Mouse (Mus musculus): ENCODE measurements around the gene Ceacam19. TPM values are rescaled to one million over a fixed set of nuclear protein-coding genes. Genes with fewer than 3 reads are reported as not detected.
A peak's percentile ranks its signal among the peaks of the same experiment; 100 is the strongest.

The Ceacam19 gene
- polyA plus RNA-seq, 1 experiment from 2014 or later = not detected

DNA sequence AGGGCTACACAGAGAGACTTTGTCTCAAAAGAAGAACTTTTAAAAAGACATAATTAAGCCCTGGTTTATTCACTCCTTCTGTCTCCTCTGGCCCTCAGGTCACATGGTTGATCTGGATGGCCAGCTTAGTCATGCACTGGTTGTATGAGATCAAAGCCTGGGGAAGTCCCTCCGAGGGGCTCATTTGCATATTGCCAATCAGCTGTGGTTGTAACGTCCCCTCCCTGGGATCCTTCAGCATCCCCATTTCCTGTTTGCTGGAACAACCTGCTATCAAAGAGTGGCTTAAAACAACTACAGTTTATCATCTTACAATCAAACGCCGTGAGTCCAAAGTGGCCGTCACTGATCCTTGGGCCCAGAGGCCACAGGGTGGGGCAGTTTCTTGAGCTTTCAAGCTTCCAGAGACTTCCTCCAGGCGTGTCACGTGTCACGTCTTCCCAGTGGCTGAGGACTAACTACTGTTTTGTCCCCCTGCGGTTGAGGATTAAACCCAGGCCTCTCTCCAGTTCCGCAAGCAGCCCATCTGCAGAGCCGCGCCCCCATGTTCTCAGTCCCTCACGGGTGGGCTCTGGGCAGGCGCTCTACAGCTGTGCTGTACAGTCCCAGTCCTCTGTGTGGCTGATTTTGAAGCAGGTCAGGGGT is 10.9 kb downstream of the Ceacam19 start:
- Histone ChIP-seq H3K4me3 (replicated peaks) (no peak overlapping the region), H3K36me3 (replicated peaks) (no peaks in the 10 kb centered on the region), H3K4me1 (replicated peaks) (0 out of 2 replicates have a peak, but pooled peaks cover 8% of the 10 kb centered on the region), H3K27me3 (no peaks in the 10 kb centered on the region), H3K9ac (no peak overlapping the region), H3K9me3 (replicated peaks) (no peaks in the 10 kb centered on the region), H3K4me2 (peak overlapping the region; percentile 7; the same call in 1 of the 2 replicates), H3K27ac (replicated peaks) (no peak overlapping the region)
- 0 out of 2 replicates have a peak, but pooled peaks have one; percentile 16 for ATAC-seq (ENCODE audit: insufficient read depth)
- WGBS (ENCODE audit: insufficient replicate concordance) = 20% methylated on average over 14 of the region's 14 CpGs

DNA sequence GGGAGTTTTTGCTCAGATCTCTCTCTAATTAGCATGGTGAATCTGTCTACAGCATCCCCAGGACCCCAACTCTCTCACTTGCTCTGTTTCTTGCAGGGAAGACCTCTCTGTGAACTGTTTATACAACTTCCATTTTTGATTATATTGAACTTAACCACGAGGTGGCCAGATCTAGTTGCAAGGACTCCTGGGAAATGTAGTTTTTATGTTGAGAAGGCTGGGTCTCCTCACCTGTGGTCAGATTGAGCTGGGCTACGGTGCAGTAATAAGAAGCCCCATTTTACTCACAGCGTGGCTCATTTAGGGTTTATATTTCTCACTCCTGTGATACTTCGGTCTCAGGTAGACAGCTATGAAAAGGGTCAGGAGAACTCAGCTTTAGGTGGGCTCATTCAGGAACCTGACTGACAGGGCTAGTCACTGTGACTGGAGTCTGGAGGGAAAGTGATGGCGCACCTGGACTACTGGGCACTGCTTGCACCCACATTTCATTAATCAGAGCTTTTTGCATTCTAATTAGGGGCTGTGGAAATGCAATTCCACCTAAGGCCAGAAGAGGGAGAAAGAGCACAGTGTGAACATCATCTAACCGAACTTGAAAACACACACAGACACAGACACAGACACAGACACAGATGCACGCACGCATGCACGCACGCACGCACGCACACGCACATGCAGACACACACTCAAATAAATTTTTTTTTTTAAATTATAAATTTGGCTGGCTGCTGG is 11.7 kb downstream of the Ceacam19 start:
- H3K4me1 ChIP-seq (replicated peaks) = peaks cover 14% of the 10 kb centered on the region; the same call in 1 of the 2 replicates
- H3K9me3 ChIP-seq (replicated peaks) = no peaks in the 10 kb centered on the region
- H3K4me3 ChIP-seq (replicated peaks) = no peak overlapping the region
- peak; percentile 33; the same call in 1 of the 2 replicates for ATAC-seq (ENCODE audit: insufficient read depth)
- no peak overlapping the region for H3K9ac ChIP-seq
- no peaks in the 10 kb centered on the region for H3K36me3 ChIP-seq (replicated peaks)
- H3K27ac ChIP-seq (replicated peaks) = no peak overlapping the region
- H3K27me3 ChIP-seq = no peaks in the 10 kb centered on the region
- 0 out of 2 replicates have a peak overlapping the region, but pooled peaks have one; percentile 7 for H3K4me2 ChIP-seq
- WGBS (ENCODE audit: insufficient replicate concordance) = 29% methylated on average over 13 of the region's 13 CpGs

DNA sequence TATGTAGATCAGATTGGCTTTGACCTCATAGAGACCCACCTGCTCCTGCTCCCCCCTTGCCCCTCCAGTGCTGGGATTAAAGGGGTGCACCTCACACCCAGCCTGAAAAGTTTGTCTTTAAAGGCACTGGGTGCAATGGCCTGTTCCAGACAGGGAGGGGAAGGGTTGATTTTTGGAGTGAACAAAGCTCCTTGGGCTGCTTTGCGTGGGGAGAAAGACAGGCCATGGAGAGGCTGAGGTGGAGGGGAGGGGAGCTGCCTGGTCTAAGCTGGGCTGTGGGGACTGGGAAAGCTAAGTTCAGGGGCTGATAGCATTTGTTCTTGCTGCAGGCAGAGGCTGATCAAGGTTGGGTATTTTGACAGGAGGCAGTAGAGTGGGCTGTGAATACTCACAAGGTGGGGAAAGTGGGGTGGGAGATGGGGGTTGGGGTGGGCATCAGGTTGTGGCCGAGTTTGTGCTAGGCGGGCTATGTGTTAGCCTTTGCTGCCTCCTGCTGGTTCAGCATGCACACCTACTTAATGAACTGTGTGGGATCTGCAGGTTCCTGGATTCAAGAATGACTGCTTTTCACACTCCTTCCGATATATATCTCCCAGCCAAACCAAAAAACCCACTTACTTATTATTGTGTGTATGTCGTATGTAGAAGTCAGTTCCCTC is 15.7 kb downstream of the Ceacam19 start:
- H3K9ac ChIP-seq = no peak overlapping the region
- H3K27ac ChIP-seq (replicated peaks) = no peak overlapping the region
- H3K36me3 ChIP-seq (replicated peaks) = no peaks in the 10 kb centered on the region
- no peak for ATAC-seq (ENCODE audit: insufficient read depth)
- H3K9me3 ChIP-seq (replicated peaks) = no peaks in the 10 kb centered on the region
- H3K4me3 ChIP-seq (replicated peaks) = no peak overlapping the region
- H3K4me1 ChIP-seq (replicated peaks) = peaks cover 14% of the 10 kb centered on the region; the same call in 1 of the 2 replicates
- no peaks in the 10 kb centered on the region for H3K27me3 ChIP-seq
- WGBS (ENCODE audit: insufficient replicate concordance) = 17% methylated on average over 5 of the region's 5 CpGs
- no peak overlapping the region for H3K4me2 ChIP-seq

DNA sequence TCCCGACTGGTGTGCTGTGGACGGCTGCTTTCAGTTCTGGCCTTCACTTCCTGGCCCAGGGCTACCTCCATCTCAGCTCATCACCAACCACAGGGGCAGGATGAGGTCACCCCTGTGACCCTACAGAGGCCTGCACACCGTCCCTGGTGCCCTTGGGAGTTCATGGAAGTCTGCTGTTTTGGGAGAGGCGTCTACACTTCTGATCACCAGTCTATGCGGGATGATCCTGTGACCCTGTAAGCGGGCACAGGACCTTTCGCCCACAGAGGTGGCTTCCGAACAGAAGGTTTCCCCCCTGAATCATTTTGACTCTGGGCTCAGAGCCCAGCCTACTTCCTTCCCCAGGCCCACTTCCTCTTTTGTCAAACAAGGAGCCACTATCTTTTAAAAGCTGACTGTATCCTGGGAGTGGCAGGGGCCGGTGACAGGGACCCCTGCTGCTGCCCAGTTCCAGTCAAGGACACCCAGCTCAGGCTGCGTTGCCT is 16.6 kb downstream of the Ceacam19 start:
- H3K27ac ChIP-seq (replicated peaks) = peak overlapping the region; percentile 53
- no peak overlapping the region for H3K4me3 ChIP-seq (replicated peaks)
- H3K4me2 ChIP-seq = no peak overlapping the region
- no peak for ATAC-seq (ENCODE audit: insufficient read depth)
- 11% methylated on average over 10 of the region's 10 CpGs for WGBS (ENCODE audit: insufficient replicate concordance)
- no peaks in the 10 kb centered on the region for H3K27me3 ChIP-seq
- peaks cover 12% of the 10 kb centered on the region for H3K4me1 ChIP-seq (replicated peaks)
- no peak overlapping the region for H3K9ac ChIP-seq
- H3K9me3 ChIP-seq (replicated peaks) = no peaks in the 10 kb centered on the region
- H3K36me3 ChIP-seq (replicated peaks) = no peaks in the 10 kb centered on the region

DNA sequence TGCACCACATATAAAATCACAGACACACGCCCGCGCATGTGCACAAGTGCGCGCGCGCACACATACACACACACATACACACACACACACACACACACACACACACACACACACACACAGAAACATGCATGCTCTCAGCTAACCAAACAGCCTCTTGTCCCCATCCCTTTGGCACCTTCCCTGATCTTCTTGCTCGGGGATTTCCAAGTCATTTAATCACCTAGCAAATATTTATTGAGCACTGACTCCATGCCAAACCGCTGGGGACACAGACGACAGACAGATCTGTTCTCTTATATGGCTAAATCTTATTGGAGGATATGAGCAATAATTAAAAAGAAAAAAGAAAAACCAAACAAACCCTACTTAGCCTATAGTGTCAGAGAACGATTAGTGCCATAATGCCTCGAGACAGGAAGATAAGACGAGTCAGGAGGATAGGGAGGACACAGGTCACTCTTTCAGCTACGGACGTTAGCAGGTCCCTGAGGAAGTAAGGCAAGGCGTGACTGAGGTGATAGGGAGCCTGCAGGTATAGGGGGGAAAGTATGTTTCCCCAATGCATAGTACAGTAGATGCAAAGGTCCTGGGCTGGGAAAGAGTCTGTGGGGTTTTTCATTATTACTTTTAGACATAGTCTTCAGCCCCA is 19.9 kb downstream of the Ceacam19 start:
- no peak for ATAC-seq (ENCODE audit: insufficient read depth)
- H3K36me3 ChIP-seq (replicated peaks) = no peaks in the 10 kb centered on the region
- no peak overlapping the region for H3K4me3 ChIP-seq (replicated peaks)
- H3K9me3 ChIP-seq (replicated peaks) = no peaks in the 10 kb centered on the region
- no peak overlapping the region for H3K9ac ChIP-seq
- 76% methylated on average over 16 of the region's 16 CpGs for WGBS (ENCODE audit: insufficient replicate concordance)
- H3K4me1 ChIP-seq (replicated peaks) = peaks cover 14% of the 10 kb centered on the region
- no peak overlapping the region for H3K27ac ChIP-seq (replicated peaks)
- no peak overlapping the region for H3K4me2 ChIP-seq
- no peaks in the 10 kb centered on the region for H3K27me3 ChIP-seq

DNA sequence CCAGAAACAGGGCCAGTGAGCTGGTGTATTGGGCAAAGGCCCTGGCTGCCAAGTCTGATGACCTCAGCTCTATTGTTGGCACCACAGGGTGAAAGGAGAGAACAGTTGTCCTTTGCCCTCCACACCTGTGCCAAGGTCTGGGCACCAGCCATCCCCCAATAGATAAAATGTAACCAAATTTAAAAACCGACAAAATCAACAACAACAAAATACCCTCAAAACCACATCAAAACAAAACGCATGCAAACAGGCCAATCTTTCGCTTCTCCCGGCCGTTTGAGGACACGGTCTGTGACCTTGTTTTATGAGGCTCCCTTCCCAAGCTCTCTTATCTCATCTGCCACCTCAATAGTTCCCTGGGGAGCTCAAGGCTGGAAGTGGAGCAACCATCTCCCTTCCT is 21.3 kb downstream of the Ceacam19 start:
- Histone ChIP-seq H3K4me3 (replicated peaks) (no peak overlapping the region), H3K4me2 (no peak overlapping the region), H3K27ac (replicated peaks) (0 out of 2 replicates have a peak overlapping the region, but pooled peaks have one; percentile 39), H3K36me3 (replicated peaks) (no peaks in the 10 kb centered on the region), H3K9ac (no peak overlapping the region), H3K9me3 (replicated peaks) (no peaks in the 10 kb centered on the region), H3K27me3 (no peaks in the 10 kb centered on the region), H3K4me1 (replicated peaks) (peaks cover 7% of the 10 kb centered on the region)
- WGBS (ENCODE audit: insufficient replicate concordance) = 59% methylated on average over 6 of the region's 6 CpGs
- no peak for ATAC-seq (ENCODE audit: insufficient read depth)

DNA sequence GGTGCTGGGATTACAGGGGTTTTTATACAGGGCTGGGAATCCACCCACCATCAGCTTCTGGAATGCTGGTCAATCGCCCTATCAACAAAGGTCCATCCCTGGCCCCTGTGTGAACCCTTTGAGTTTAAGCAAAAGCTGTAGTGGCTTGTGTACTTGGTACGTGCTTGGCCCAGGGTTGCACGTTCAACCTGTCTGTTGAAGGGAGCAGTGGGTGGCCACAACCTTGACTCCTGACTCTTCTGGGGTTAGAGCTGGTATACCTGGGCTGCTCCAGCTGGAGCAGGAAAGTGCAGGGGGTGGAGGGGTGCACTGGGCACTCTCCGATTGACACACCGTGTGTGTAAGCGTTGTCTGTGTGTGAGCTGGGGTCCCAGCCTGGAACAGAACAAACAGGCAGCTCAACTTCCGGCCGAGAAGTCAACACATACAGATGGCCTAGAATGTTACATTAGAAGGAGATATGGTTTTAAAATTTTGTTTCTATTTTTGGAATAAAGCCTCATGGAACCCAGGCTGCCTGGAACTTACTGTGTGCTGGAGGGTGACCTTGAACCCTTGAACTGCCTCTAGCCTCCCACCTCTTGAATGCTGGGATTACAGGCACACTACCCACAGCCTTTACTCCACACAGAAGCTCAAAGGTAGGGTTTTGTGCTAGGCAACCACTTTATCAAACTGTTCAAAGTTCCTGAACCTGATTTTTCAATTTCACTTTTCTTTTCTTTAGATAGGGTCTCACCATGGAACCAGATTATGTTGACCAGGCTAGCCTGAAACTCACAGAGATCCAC is 22.3 kb downstream of the Ceacam19 start:
- WGBS (ENCODE audit: insufficient replicate concordance) = 60% methylated on average over 8 of the region's 8 CpGs
- Histone ChIP-seq H3K27ac (replicated peaks) (peak overlapping the region; percentile 39; the same call in 1 of the 2 replicates), H3K4me3 (replicated peaks) (no peak overlapping the region), H3K9ac (no peak overlapping the region), H3K4me1 (replicated peaks) (peaks cover 5% of the 10 kb centered on the region), H3K9me3 (replicated peaks) (no peaks in the 10 kb centered on the region), H3K27me3 (no peaks in the 10 kb centered on the region), H3K36me3 (replicated peaks) (no peaks in the 10 kb centered on the region), H3K4me2 (no peak overlapping the region)
- peak; percentile 85 for ATAC-seq (ENCODE audit: insufficient read depth)

DNA sequence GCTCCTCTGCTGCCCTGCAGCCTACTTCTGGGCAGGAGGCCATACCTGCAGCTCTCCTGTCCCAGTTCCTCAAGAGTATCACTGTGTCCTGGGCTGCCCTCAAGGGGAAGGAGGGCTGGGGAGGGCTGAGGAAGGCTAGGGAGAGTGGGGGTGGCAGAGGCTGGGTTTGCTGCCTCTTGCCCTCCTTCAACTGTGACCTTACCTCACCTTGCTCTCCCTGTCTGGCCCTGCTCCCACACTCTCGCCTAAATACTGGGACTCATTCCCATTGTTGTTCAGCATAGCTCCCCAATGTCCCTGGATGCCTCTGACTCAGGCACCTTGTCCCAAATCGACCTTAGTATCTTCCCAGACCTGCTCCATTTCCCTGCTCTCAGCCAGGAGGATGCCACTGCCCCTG is 23.5 kb downstream of the Ceacam19 start:
- no peak for ATAC-seq (ENCODE audit: insufficient read depth)
- Histone ChIP-seq H3K36me3 (replicated peaks) (no peaks in the 10 kb centered on the region), H3K27ac (replicated peaks) (no peak overlapping the region), H3K27me3 (no peaks in the 10 kb centered on the region), H3K4me1 (replicated peaks) (peaks cover 5% of the 10 kb centered on the region), H3K4me2 (no peak overlapping the region), H3K4me3 (replicated peaks) (no peak overlapping the region), H3K9ac (no peak overlapping the region), H3K9me3 (replicated peaks) (no peaks in the 10 kb centered on the region)
- 32% methylated on average over 2 of the region's 2 CpGs for WGBS (ENCODE audit: insufficient replicate concordance)

DNA sequence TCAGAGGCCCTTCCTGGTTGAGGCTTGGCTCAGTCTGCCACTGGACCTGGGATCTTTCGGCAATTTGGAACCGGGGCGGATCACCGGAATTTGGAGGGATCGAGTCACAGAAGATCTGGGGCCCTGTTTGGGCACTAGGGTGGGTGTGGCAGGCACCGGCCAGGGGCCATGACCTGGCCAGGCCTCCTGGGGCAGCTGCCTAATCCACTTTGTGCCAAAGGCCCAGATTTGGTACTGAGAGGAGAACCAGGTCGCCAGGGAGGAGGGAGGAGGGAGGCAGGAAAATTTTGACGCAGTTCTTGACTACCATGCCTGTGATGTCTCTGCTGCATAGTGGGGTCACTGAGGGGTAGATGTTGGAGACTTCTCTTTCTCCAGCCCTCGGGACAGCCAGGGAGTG is 26.6 kb downstream of the Ceacam19 start, which contains the start of gene Ceacam16:
TSS of gene Ceacam16 (minus strand) at position 101 of the 400 bp plus-strand sequence.
- 62% methylated on average over 9 of the region's 9 CpGs for WGBS (ENCODE audit: insufficient replicate concordance)
- Histone ChIP-seq H3K27me3 (no peaks in the 10 kb centered on the region), H3K4me3 (replicated peaks) (no peak within 1 kb of the TSS), H3K9me3 (replicated peaks) (no peaks in the 10 kb centered on the region), H3K4me1 (replicated peaks) (peaks cover 2% of the 10 kb centered on the region), H3K4me2 (no peak within 1 kb of the TSS), H3K36me3 (replicated peaks) (no peaks in the 10 kb centered on the region), H3K27ac (replicated peaks) (no peak within 1 kb of the TSS), H3K9ac (no peak within 1 kb of the TSS)
- ATAC-seq (ENCODE audit: insufficient read depth) = no peak

DNA sequence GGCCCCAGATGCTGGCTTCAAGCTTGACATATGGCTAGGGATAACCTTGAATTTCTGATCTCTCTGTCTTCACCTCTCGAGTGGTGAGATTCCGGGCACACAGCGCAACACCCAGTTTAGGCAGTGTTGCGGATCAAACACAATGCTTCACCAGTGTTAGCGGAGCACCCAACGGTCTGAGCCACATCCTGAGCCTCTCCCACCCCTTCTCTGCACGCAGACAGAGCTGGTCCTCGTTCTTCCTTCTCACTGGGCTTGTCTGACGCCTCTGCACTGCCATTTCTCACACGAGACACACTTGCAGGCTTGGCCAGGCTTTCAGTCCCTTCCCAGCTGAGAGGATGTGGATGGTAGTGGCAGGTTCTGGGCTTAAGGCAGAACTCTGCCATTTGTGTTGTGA is 28.0 kb downstream of the Ceacam19 start:
- no peak overlapping the region for H3K27ac ChIP-seq (replicated peaks)
- 53% methylated on average over 10 of the region's 10 CpGs for WGBS (ENCODE audit: insufficient replicate concordance)
- no peaks in the 10 kb centered on the region for H3K9me3 ChIP-seq (replicated peaks)
- no peak overlapping the region for H3K9ac ChIP-seq
- no peaks in the 10 kb centered on the region for H3K4me1 ChIP-seq (replicated peaks)
- no peaks in the 10 kb centered on the region for H3K36me3 ChIP-seq (replicated peaks)
- H3K4me2 ChIP-seq = no peak overlapping the region
- ATAC-seq (ENCODE audit: insufficient read depth) = no peak
- H3K27me3 ChIP-seq = no peaks in the 10 kb centered on the region
- no peak overlapping the region for H3K4me3 ChIP-seq (replicated peaks)
